Mouse (Mus musculus) left cerebral cortex, adult 2 months (tissue): Measurements from ENCODE around the gene Stx6. TPM values are rescaled to one million over a fixed set of nuclear protein-coding genes. Genes with fewer than 3 reads are reported as not detected.

Experiments
- DNase-seq, 2 experiments: peaks; one replicate each; pipeline ENCODE4 v3.0.0; 2021 to 2022; ENCODE audit warnings: low spot score in 2 of 2, mixed read lengths in 1 of 2; ENCODE audit errors: extremely low spot score in 1 of 2
- H3K27ac ChIP-seq: fragments of 200-600 bp; 2 replicates; pipeline ENCODE4 v1.8.1; 2022
- H3K4me3 ChIP-seq: fragments of 200-600 bp; 2 replicates; pipeline ENCODE4 v1.8.1; 2022
- CTCF ChIP-seq: fragments of 200-600 bp; IDR thresholded peaks from 2 replicates; pipeline ENCODE4 v1.8.1; 2022; ENCODE audit warnings: antibody characterized with exemption, mild to moderate bottlenecking, moderate library complexity
- intact Hi-C: fragments of 180-260 bp; cut with DNase I; formaldehyde crosslinking; loops from one replicate; pipeline ENCODE4 v1.15.1; 2025
- total RNA-seq, 2 experiments: library from RNA; stranded (reverse); gene quantifications; 2 replicates each; pipeline ENCODE4 v1.2.3; 2021

The Stx6 gene
- total RNA-seq, 2 experiments from 2014 or later = 114 to 120 TPM

- no peak for DNase-seq
- intact Hi-C loops = no loop called here
- Histone ChIP-seq H3K27ac (peak overlapping the region; percentile 91), H3K4me3 (no peak overlapping the region)
- no peak for TF ChIP-seq CTCF
Observed at GRCm38 (mm10) chr1:155212081-155212480, 53.6 kb downstream of the Stx6 start.

- Histone ChIP-seq H3K4me3 (no peak overlapping the region), H3K27ac (peak overlapping the region; percentile 91)
- TF ChIP-seq CTCF = no peak; the same call in 1 of the 2 replicates
- DNase-seq = no peak
- intact Hi-C loops = no loop called here
Observed at GRCm38 (mm10) chr1:155212493-155212892, 54.0 kb downstream of the Stx6 start.

DNA sequence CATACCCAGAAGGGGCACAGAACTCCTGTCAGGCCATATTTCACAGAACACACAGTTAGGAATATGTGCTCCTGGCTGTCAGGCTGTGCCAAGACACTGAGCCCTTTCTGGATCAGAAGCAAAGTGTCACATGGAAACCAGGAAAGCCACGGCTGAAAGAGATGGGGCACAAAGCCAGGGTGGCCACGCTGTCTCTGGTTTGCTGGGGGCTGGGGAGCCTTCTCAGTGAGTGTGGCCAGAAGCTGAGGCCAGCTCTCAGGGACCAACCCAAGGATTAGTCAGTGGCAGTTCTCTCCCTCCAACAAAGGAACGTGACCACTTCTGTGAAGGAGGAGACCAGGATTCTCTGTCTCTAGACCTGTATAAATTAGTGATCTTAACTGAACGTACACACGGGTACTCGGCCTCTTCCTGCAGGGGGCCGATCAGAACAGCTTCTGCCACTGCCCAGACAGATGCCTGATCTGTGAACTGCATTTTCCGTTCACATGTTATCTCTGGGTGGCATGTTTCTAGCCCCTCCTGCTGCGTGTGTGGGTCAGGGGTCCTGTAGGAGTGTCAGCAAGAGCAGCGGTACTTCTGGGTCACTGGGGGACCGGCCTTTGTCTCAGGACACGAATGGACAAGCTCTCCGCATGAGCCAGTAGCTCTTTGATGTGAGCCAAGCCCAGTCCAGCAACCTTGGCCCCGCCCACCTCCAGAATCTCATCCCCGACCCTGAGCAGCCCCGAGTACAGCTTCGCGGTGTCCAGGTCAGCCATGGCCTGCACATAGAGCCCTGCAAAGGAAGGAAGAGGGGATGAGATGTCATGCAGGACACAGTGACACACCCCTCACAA lies 54.6 kb downstream of the Stx6 start:
- TF ChIP-seq CTCF = no peak
- no peak for DNase-seq
- Histone ChIP-seq H3K4me3 (no peak overlapping the region), H3K27ac (peak overlapping the region; percentile 91)
- intact Hi-C loops = no loop called here

DNA sequence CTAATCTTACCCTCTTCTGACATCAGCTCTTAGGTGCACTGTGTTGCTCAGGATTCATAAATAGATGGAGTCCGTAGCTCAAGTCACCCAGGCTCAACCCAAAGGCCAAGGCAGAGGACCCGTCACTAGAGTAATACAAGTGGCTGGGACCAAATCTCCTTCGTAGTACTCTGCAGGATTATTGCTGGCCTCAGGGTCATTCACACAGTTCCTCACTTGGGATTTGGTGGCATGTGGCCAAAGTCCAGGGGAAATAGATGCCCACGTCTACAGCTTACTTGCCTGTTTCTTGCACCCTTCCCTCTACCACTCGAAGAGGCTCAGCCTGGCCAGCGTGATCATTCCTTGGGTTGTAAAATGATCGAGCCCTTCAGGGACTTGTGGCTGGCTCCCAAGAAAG lies 55.4 kb downstream of the Stx6 start:
- H3K27ac ChIP-seq = peak overlapping the region; percentile 91
- TF ChIP-seq CTCF = no peak
- no peak for DNase-seq
- intact Hi-C loops = loop anchor here (2.0 kb wide), 1 partner anchor 125 kb away; no protein-coding TSS in a partner anchor
- no peak overlapping the region for H3K4me3 ChIP-seq

GRCm38 (mm10) chr1:155215066-155215764 lies 56.7 kb downstream of the Stx6 start:
- peak overlapping the region; percentile 91 for H3K27ac ChIP-seq
- peak in 1 of 2 experiments; percentile 71 for DNase-seq
- no peak overlapping the region for H3K4me3 ChIP-seq
- intact Hi-C loops = loop anchor here (2.0 to 5.0 kb wide), 2 partner anchors 126 to 428 kb away; no protein-coding TSS in a partner anchor
- TF ChIP-seq CTCF = no peak; the same call in 1 of the 2 replicates

DNA sequence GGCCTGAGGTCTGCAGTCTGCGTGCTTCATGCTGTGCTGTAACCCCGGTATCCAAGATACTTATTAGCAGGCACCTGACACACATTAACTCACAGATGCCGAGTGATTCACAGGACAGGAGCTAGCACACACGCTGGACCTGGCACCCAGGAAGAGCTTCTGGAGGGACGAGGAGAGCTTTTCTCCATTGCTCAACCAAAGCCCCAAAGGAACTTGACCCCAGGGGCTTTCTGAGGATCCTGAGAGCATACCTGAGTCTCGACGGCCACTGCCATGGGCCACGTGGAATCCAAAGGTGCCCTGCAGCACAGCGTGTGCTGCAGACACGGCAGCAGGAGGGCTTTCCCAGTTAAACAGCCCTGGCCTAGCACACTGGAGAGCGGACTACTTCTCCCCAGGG lies 57.8 kb downstream of the Stx6 start:
- H3K27ac ChIP-seq = peak overlapping the region; percentile 91
- no peak for TF ChIP-seq CTCF
- DNase-seq = no peak
- H3K4me3 ChIP-seq = no peak overlapping the region
- intact Hi-C loops = loop anchor here (5.0 kb wide), 1 partner anchor 429 kb away; no protein-coding TSS in a partner anchor

DNA sequence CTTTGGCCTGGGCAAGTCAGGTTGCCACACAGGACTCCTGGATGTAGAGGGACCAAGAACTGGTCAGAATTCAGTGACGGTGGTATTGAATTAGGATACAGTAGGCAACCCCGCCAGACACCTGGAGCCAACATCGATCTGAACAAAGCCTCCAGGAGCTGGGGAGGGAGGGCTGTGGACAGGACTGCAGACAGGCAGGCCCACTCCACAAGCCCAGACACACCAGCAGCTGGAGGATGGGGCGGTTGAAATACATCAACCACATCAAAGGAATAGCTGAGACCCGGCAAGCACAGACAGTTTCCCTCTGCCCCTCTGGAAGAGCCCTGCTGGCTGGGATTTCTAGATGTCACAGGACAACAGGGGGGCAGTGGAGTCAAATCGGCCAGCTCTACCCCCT lies 58.3 kb downstream of the Stx6 start:
- TF ChIP-seq CTCF = no peak
- DNase-seq = no peak
- no peak overlapping the region for H3K4me3 ChIP-seq
- intact Hi-C loops = loop anchor here (5.0 kb wide), 1 partner anchor 430 kb away; no protein-coding TSS in a partner anchor
- H3K27ac ChIP-seq = peak overlapping the region; percentile 91; the same call in 1 of the 2 replicates

GRCm38 (mm10) chr1:155217865-155218541 lies 59.5 kb downstream of the Stx6 start:
- Histone ChIP-seq H3K27ac (0 out of 2 replicates have a peak overlapping the region, but pooled peaks have one; percentile 6), H3K4me3 (no peak overlapping the region)
- peak; percentile 85 for TF ChIP-seq CTCF
- intact Hi-C loops = loop anchor here (2.0 to 5.0 kb wide), 2 partner anchors 77 to 431 kb away; no protein-coding TSS in a partner anchor
- DNase-seq = peak; percentile 61 to 68

DNA sequence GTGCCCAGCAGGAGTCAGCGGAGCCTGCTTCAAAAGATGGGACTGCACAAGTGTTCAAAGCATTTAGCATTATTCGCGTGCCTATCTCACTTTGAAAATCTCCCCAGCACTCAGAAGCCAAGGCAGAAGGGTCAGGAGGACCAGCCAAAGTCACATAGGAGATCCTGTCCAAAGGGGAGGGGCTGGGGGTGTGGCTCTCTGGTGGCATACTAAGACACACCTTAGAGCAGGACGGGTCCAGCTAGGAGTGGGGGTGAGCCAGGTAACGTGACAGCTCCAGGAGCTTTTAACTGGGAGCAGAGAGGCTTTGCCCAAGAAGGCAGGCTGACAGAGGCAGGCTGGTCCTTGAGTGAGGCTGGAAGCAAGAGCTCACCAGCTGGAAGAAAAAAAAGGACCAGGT lies 60.4 kb downstream of the Stx6 start:
- no peak overlapping the region for H3K27ac ChIP-seq
- DNase-seq = no peak
- intact Hi-C loops = loop anchor here (1.0 to 5.0 kb wide), 3 partner anchors 78 to 432 kb away; no protein-coding TSS in a partner anchor
- TF ChIP-seq CTCF = no peak
- no peak overlapping the region for H3K4me3 ChIP-seq

DNA sequence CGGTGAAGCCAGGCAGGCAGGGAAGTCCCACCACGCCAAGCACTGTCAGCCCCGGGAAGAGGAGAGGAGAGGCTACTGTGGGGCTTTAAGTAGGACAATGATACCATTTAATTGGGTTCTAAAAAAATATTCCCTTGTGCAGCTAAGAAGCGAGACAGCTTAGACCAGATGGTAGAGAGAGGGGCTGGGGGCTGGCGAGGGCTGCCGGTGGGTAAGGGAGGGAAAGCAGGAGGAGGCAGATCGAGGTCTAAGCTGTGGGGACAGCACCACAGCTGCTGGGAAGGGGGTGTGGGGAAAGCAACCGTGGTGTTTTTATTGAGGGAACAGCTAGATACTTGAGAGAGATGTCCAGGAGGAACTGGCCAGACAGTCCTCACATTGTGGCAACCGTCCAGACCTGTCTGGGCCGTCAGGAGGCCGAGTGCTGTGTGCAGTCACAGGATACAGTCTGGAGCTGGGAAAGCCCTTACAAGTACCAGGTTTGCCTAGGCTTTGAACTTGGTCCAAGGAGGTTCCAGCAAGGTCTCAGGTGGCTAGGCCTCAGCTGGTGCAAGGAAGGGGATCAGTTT lies 63.7 kb downstream of the Stx6 start:
- no peak overlapping the region; the same call in 1 of the 2 replicates for H3K27ac ChIP-seq
- no peak for TF ChIP-seq CTCF
- intact Hi-C loops = no loop called here
- no peak for DNase-seq
- H3K4me3 ChIP-seq = no peak overlapping the region

DNA sequence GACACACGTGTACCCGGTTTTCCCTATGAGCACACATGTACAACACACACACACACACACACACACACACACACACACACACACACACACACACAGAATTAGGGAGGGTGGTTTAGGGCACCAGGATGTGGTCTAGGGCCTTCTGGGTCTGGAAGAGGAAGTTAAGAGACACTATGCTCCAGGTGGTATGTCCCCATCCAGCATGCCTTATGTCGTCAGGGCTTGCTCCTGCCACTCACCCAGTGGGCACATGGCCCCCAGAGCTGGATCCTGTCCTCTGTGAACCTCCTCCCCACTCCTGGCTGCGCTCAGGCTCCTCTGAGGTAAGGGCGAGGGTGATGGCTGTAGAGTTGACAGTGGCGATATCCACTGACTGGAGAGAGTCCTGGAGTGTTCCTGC lies 64.5 kb downstream of the Stx6 start:
- Histone ChIP-seq H3K27ac (no peak overlapping the region), H3K4me3 (no peak overlapping the region)
- TF ChIP-seq CTCF = no peak
- intact Hi-C loops = no loop called here
- DNase-seq = no peak
